Mouse (Mus musculus): ENCODE results near the gene Stum. TPM values are rescaled to one million over a fixed set of nuclear protein-coding genes. Genes with fewer than 3 reads are reported as not detected.
"Not testable (repeated sequence)": the region's sequence is repeated elsewhere in the genome, so short reads cannot be mapped to it uniquely, and the experiment has no call there.

The Stum gene
- polyA plus RNA-seq, 1 experiment: 14.8 TPM

GRCm38 (mm10) chr1:180393017-180393797, 90.1 kb downstream of the Stum start:
- peak overlapping the region; percentile 13; the same call in 1 of the 2 replicates for H3K27ac ChIP-seq (ENCODE audit: insufficient read depth, low read depth, low read length)
- H3K36me3 ChIP-seq (ENCODE audit: control insufficient read depth, insufficient read depth, low read length): no peaks in the 10 kb centered on the region; the same call in 1 of the 2 replicates
- H3K4me3 ChIP-seq (ENCODE audit: low read depth, low read length): no peak overlapping the region
- peaks cover 23% of the 10 kb centered on the region for H3K4me1 ChIP-seq (ENCODE audit: control insufficient read depth, insufficient read depth, insufficient read length, low read length)
- no peak for TF ChIP-seq POLR2A (IDR thresholded peaks at IDR 0.05; ENCODE audit: low read depth, low read length)
- TF ChIP-seq CTCF (IDR thresholded peaks at IDR 0.05; ENCODE audit: extremely low read depth, insufficient read length, insufficient replicate concordance, low read depth, low read length): no peak
- 73% methylated on average over 9 of the region's 9 CpGs for WGBS
- no peaks in the 10 kb centered on the region for H3K27me3 ChIP-seq (ENCODE audit: control insufficient read depth, insufficient read depth, low read length)

- H3K27ac ChIP-seq (ENCODE audit: insufficient read depth, low read depth, low read length): peak overlapping the region; percentile 13; the same call in 1 of the 2 replicates
- no peak overlapping the region for H3K4me3 ChIP-seq (ENCODE audit: low read depth, low read length)
- TF ChIP-seq POLR2A (IDR thresholded peaks at IDR 0.05; ENCODE audit: low read depth, low read length): no peak
- no peak for TF ChIP-seq CTCF (IDR thresholded peaks at IDR 0.05; ENCODE audit: extremely low read depth, insufficient read length, insufficient replicate concordance, low read depth, low read length)
- no peaks in the 10 kb centered on the region for H3K27me3 ChIP-seq (ENCODE audit: control insufficient read depth, insufficient read depth, low read length)
- H3K36me3 ChIP-seq (ENCODE audit: control insufficient read depth, insufficient read depth, low read length): no peaks in the 10 kb centered on the region; the same call in 1 of the 2 replicates
- H3K4me1 ChIP-seq (ENCODE audit: control insufficient read depth, insufficient read depth, insufficient read length, low read length): peaks cover 23% of the 10 kb centered on the region
- 57% methylated on average over 5 of the region's 5 CpGs for WGBS
Measured at GRCm38 (mm10) chr1:180392137-180392798, 91.0 kb downstream of the Stum start.

GRCm38 (mm10) chr1:180391575-180391945, 91.7 kb downstream of the Stum start:
- peaks cover 25% of the 10 kb centered on the region for H3K4me1 ChIP-seq (ENCODE audit: control insufficient read depth, insufficient read depth, insufficient read length, low read length)
- no peak overlapping the region for H3K4me3 ChIP-seq (ENCODE audit: low read depth, low read length)
- TF ChIP-seq POLR2A (IDR thresholded peaks at IDR 0.05; ENCODE audit: low read depth, low read length): no peak
- no peak for TF ChIP-seq CTCF (IDR thresholded peaks at IDR 0.05; ENCODE audit: extremely low read depth, insufficient read length, insufficient replicate concordance, low read depth, low read length)
- H3K27ac ChIP-seq (ENCODE audit: insufficient read depth, low read depth, low read length): no peak overlapping the region
- H3K27me3 ChIP-seq (ENCODE audit: control insufficient read depth, insufficient read depth, low read length): no peaks in the 10 kb centered on the region
- H3K36me3 ChIP-seq (ENCODE audit: control insufficient read depth, insufficient read depth, low read length): no peaks in the 10 kb centered on the region; the same call in 1 of the 2 replicates
- WGBS: 94% methylated on average over 4 of the region's 4 CpGs

GRCm38 (mm10) chr1:180390746-180391574, 92.3 kb downstream of the Stum start:
- H3K36me3 ChIP-seq (ENCODE audit: control insufficient read depth, insufficient read depth, low read length): no peaks in the 10 kb centered on the region; the same call in 1 of the 2 replicates
- no peaks in the 10 kb centered on the region for H3K27me3 ChIP-seq (ENCODE audit: control insufficient read depth, insufficient read depth, low read length)
- H3K27ac ChIP-seq (ENCODE audit: insufficient read depth, low read depth, low read length): peak overlapping the region; percentile 89
- TF ChIP-seq POLR2A (IDR thresholded peaks at IDR 0.05; ENCODE audit: low read depth, low read length) (no peak), CTCF (IDR thresholded peaks at IDR 0.05; ENCODE audit: extremely low read depth, insufficient read length, insufficient replicate concordance, low read depth, low read length) (no peak)
- peaks cover 25% of the 10 kb centered on the region for H3K4me1 ChIP-seq (ENCODE audit: control insufficient read depth, insufficient read depth, insufficient read length, low read length)
- no peak overlapping the region for H3K4me3 ChIP-seq (ENCODE audit: low read depth, low read length)
- WGBS: 40% methylated on average over 10 of the region's 10 CpGs

GRCm38 (mm10) chr1:180390321-180390731, 93.0 kb downstream of the Stum start:
- 9% methylated on average over 3 of the region's 3 CpGs for WGBS
- Histone ChIP-seq H3K4me3 (ENCODE audit: low read depth, low read length) (no peak overlapping the region), H3K36me3 (ENCODE audit: control insufficient read depth, insufficient read depth, low read length) (no peaks in the 10 kb centered on the region; the same call in 1 of the 2 replicates), H3K27ac (ENCODE audit: insufficient read depth, low read depth, low read length) (peak overlapping the region; percentile 89), H3K27me3 (ENCODE audit: control insufficient read depth, insufficient read depth, low read length) (no peaks in the 10 kb centered on the region), H3K4me1 (ENCODE audit: control insufficient read depth, insufficient read depth, insufficient read length, low read length) (peaks cover 25% of the 10 kb centered on the region)
- TF ChIP-seq POLR2A (IDR thresholded peaks at IDR 0.05; ENCODE audit: low read depth, low read length) (peak; percentile 28; the same call in 1 of the 2 replicates), CTCF (IDR thresholded peaks at IDR 0.05; ENCODE audit: extremely low read depth, insufficient read length, insufficient replicate concordance, low read depth, low read length) (no peak)

GRCm38 (mm10) chr1:180389213-180389760, 94.0 kb downstream of the Stum start:
- H3K27ac ChIP-seq (ENCODE audit: insufficient read depth, low read depth, low read length): peak overlapping the region; percentile 49
- H3K36me3 ChIP-seq (ENCODE audit: control insufficient read depth, insufficient read depth, low read length); H3K4me3 ChIP-seq (ENCODE audit: low read depth, low read length); H3K27me3 ChIP-seq (ENCODE audit: control insufficient read depth, insufficient read depth, low read length): not testable (repeated sequence)
- H3K4me1 ChIP-seq (ENCODE audit: control insufficient read depth, insufficient read depth, insufficient read length, low read length): peaks cover 32% of the 10 kb centered on the region
- 71% methylated on average over 11 of the region's 11 CpGs for WGBS

Data from small intestine, adult 2 months (tissue).